Mouse (Mus musculus) heart, adult 2 months (tissue): Measurements from ENCODE around the gene Mum1.

Experiments
- CTCF ChIP-seq: fragments of 200-600 bp; IDR thresholded peaks from 2 replicates; pipeline ENCODE4 v1.8.1; 2022; ENCODE audit warnings: antibody characterized with exemption, mild to moderate bottlenecking, moderate library complexity
- EP300 ChIP-seq: fragments of 200-500 bp; IDR thresholded peaks from 2 replicates; pipeline ENCODE4 v1.6.1; 2011; ENCODE audit warnings: low read depth, low read length, control low read depth; ENCODE audit not compliant: insufficient read depth
- POLR2A ChIP-seq: fragments of 200-500 bp; IDR thresholded peaks from 2 replicates; pipeline ENCODE4 v1.6.1; 2011; ENCODE audit warnings: mild to moderate bottlenecking, low read depth, low read length, control low read depth; ENCODE audit not compliant: insufficient read depth

- TF ChIP-seq EP300 (no peak), POLR2A (no peak), CTCF (no peak)
These were observed 36.6 kb downstream of the Mum1 start for GRCm38 (mm10) chr10:80262776-80263365.
